Mouse (Mus musculus): ENCODE measurements at regions not wholly inside any gene's neighbourhood (a gene's known extent, or its start where the extent isn't known, plus 50 kb on each side); places are given as distances from the start of the nearest gene placed in this dataset.

DNA sequence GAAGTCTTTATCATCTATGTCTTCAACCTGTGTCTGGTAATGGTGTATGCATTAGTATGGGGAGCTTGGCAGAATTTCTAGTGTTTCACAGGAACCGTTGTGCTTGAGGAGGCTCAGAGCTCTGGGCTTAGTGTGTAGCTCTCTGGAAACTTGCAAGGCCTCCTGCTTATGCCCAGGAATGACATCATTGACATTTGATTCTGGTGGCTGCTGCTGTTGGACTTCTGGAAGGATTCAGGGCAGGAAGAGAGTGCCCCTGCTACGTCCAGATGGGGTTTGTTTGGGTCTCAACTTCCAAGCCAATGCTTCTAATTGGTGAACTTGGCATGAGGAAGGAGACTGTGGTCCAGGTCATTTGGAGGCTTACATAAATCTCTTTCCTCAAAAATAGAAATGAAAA, 186.9 kb downstream of the Dcdc2c start:
- TF ChIP-seq CEBPB (IDR thresholded peaks at IDR 0.05; ENCODE audit: low read depth) = no peak
- no peak for TF ChIP-seq MYOG (IDR thresholded peaks at IDR 0.05; ENCODE audit: control insufficient read depth, extremely low read depth, insufficient read length)
- no peak for TF ChIP-seq CTCF (IDR thresholded peaks at IDR 0.05; ENCODE audit: control insufficient read depth, insufficient read depth, insufficient read length)
- TF ChIP-seq MAX (IDR thresholded peaks at IDR 0.05) = no peak
